Mouse (Mus musculus) lung, embryonic 16.5 days (tissue): ENCODE results near the gene Gng10. TPM values are rescaled to one million over a fixed set of nuclear protein-coding genes. Genes with fewer than 3 reads are reported as not detected.

ENCODE experiments used
- ATAC-seq: fragments of 200-750 bp; cut with Nextera tagmentation; 2 replicates; pipeline ENCODE4 v1.8.0; 2017; ENCODE audit warnings: low read depth, mild to moderate bottlenecking, moderate library complexity
- H3K27ac ChIP-seq: fragments of 300-500 bp; sonication (generic); 2 replicates; pipeline ENCODE4 v1.5.1; 2014; ENCODE audit warnings: mild to moderate bottlenecking, control low read depth, low read length
- H3K27me3 ChIP-seq: fragments of 300-500 bp; sonication (generic); 2 replicates; pipeline ENCODE4 v1.6.1; 2014; ENCODE audit warnings: low read depth, low read length, mixed read lengths; ENCODE audit not compliant: control insufficient read depth, insufficient read depth
- H3K36me3 ChIP-seq: fragments of 300-500 bp; sonication (generic); 2 replicates; pipeline ENCODE4 v1.6.1; 2014; ENCODE audit warnings: low read length; ENCODE audit not compliant: control insufficient read depth, insufficient read depth
- H3K4me1 ChIP-seq: fragments of 300-500 bp; sonication (generic); replicated peaks from 2 replicates; pipeline ENCODE4 v1.6.1; 2014; ENCODE audit warnings: low read length, mixed read lengths; ENCODE audit not compliant: control insufficient read depth, insufficient read depth
- H3K4me2 ChIP-seq: fragments of 300-500 bp; sonication (generic); 2 replicates; pipeline ENCODE4 v1.6.1; 2014; ENCODE audit warnings: low read depth, low read length, control low read depth
- H3K4me3 ChIP-seq: fragments of 300-500 bp; sonication (generic); 2 replicates; pipeline ENCODE4 v1.5.1; 2014; ENCODE audit warnings: mild to moderate bottlenecking, low read length, control low read depth
- H3K9ac ChIP-seq: fragments of 300-500 bp; sonication (generic); 2 replicates; pipeline ENCODE4 v1.6.1; 2014; ENCODE audit warnings: low read length, control low read depth
- H3K9me3 ChIP-seq: fragments of 300-500 bp; sonication (generic); 2 replicates; pipeline ENCODE4 v1.6.1; 2016; ENCODE audit warnings: low read length; ENCODE audit not compliant: control insufficient read depth
- WGBS: fragments of 180-500 bp; shearing (Covaris S2); extraction: QIAGEN DNeasy Blood & Tissue Kit; methylation state at CpG from one replicate; pipeline ENCODE4 v1.1.7; 2014; 5-methylcytosine and 5-hydroxymethylcytosine counted together
- polyA plus RNA-seq: library from polyadenylated mRNA; unstranded; fragments of >200 nt; fragmentation: Nextera tagmentation; extraction: Ambion mirVana; gene quantifications from 2 replicates; pipeline ENCODE4 v1.2.1, GENCODE M21; 2015

Gene Gng10
- polyA plus RNA-seq, 1 experiment from 2014 or later, result 119 TPM

DNA sequence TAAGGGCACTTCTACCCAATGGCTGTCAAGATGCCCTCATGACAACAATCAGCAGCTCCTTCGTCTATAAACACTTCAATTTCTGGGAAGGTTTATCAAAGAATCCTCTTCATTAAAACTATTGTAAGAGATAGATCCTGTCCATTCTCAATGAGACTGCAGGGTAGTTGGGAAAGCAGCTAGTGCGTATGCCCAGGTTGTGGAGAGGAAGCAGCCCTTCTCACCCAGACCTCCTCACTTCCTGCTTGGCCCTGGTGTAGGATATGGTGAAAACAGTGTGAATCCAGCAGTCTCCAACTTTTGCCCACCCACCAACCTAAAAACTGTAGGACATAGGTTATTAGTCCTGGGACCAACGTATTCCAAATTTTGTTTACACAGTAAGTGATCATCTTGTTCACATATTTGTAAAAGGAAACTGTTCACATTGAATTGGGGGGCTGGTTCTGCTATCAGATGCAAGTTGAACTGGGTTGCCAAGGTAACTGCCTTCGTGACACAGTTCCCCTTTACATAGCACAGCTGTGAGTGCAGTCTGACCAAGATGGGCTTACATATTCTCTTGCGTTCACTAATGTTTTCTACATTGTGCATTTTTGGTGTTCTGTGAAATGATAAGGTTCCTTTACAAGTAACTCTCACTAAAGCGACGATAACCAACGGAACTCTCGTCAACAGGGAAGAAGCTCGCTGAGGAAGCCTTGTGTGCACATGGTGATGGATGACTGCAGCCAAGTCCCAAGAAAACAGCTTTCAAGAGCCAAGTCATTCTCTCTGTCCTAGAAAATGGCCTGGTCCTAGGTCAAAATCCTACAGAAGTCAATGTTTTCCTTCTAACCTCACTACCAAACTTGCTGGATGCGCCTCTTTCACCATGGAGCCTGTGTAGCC is 5.8 kb downstream of the Gng10 start:
- WGBS, result 76% methylated on average over 11 of the region's 11 CpGs
- Histone ChIP-seq H3K9me3 (no peaks in the 10 kb centered on the region), H3K36me3 (0 out of 2 replicates have a peak, but pooled peaks cover 3% of the 10 kb centered on the region)

DNA sequence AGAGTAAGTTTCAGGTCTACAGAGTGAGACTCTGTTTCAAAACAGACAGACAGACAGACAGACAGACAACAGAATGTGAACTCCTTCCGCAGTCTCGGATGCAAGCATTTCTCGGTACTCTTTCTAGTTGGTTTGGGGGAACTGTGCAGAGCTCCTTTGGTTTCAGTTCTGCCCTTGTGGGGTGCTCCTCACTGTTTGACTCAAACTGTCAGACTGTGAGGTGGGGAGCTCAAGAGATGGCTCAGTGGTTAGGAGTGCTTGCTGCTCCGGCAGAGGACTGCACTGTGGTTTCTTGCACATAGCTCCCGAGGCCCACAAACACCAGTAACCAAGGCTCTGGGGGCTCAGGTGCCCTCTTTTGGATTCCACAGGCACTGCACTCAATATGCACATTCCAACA is 8.2 kb downstream of the Gng10 start:
- WGBS, result 93% methylated on average over 5 of the region's 5 CpGs
- H3K4me2 ChIP-seq, result no peak overlapping the region
- H3K9ac ChIP-seq, result no peak overlapping the region
- no peaks in the 10 kb centered on the region for H3K9me3 ChIP-seq
- no peaks in the 10 kb centered on the region for H3K4me1 ChIP-seq
- H3K4me3 ChIP-seq, result no peak overlapping the region
- H3K27ac ChIP-seq, result no peak overlapping the region
- H3K36me3 ChIP-seq, result 0 out of 2 replicates have a peak, but pooled peaks cover 3% of the 10 kb centered on the region
- H3K27me3 ChIP-seq, result no peaks in the 10 kb centered on the region
- no peak for ATAC-seq

More for the DNA sequence above, 5.8 kb downstream of the Gng10 start:
- Histone ChIP-seq H3K27ac (no peak overlapping the region), H3K4me3 (no peak overlapping the region), H3K4me2 (no peak overlapping the region), H3K9ac (no peak overlapping the region), H3K27me3 (no peaks in the 10 kb centered on the region), H3K4me1 (peaks cover 3% of the 10 kb centered on the region; the same call in 1 of the 2 replicates)
- no peak for ATAC-seq

DNA sequence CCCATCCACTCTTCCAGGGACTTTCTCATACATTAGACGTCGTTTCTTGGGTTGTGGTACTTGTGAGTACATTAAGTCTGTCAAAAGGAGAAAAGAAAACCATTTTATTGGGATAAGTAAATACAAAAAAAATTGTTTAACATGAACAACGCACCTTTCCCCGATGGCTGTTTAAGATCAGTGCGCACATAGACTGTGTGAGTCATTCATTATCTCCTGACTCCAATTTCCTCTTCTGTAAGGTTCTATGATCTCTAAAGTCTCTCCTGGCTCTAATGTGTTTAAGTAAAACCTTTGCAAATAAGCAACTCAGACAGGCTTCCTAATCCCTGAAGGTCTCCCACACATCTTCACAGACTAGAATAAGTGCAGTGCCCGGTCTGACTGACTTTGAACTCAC is 9.0 kb downstream of the Gng10 start:
- H3K9ac ChIP-seq, result no peak overlapping the region
- no peak overlapping the region for H3K27ac ChIP-seq
- ATAC-seq, result no peak
- WGBS, result 61% methylated on average over 6 of the region's 6 CpGs
- no peaks in the 10 kb centered on the region for H3K4me1 ChIP-seq
- no peak overlapping the region for H3K4me3 ChIP-seq
- H3K36me3 ChIP-seq, result 0 out of 2 replicates have a peak, but pooled peaks cover 3% of the 10 kb centered on the region
- no peaks in the 10 kb centered on the region for H3K27me3 ChIP-seq
- no peak overlapping the region for H3K4me2 ChIP-seq
- no peaks in the 10 kb centered on the region for H3K9me3 ChIP-seq

DNA sequence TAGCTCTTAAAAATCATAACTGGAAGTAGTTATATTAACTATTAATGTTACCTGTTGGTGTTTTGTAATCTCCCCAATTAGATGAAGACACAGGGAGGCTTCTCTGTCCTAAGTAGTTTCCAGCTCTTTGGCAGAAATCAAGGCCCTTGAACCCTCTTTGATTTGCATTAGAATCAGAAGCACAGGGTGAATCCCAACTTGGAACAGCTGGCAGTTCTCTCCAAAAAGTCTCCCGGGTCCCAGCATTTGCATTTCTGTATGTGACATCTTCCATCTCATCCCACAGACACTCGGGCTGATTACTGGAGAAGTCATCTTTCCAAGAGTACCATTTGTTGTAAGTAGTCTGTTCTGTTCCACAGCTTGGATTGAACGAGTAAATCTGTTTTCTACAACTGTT is 12.3 kb downstream of the Gng10 start:
- ATAC-seq, result no peak
- no peak overlapping the region for H3K27ac ChIP-seq
- no peaks in the 10 kb centered on the region; the same call in 1 of the 2 replicates for H3K9me3 ChIP-seq
- no peaks in the 10 kb centered on the region for H3K4me1 ChIP-seq
- no peak overlapping the region for H3K4me2 ChIP-seq
- no peaks in the 10 kb centered on the region for H3K27me3 ChIP-seq
- no peak overlapping the region for H3K9ac ChIP-seq
- no peaks in the 10 kb centered on the region for H3K36me3 ChIP-seq
- H3K4me3 ChIP-seq, result no peak overlapping the region
- WGBS, result 41% methylated on average over 3 of the region's 3 CpGs

DNA sequence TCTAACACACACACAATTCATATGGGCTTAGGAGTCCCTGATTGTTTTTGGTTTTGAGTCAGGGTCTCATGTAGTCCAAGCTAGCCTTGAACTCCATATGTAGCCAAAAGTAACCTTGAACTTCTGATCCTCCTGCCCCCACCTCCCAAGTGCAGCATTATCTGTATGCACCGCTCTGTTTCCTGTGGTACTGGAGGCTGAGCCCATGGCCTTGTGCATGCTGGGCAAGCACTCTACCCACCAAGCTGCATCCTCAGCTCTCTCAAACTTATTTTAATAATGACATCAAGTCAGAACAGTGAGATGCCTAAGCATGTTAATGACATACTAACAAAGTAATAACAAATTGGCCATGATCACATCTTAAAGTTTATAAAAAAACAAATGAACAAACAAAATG is 16.2 kb downstream of the Gng10 start:
- no peak overlapping the region for H3K4me2 ChIP-seq
- no peaks in the 10 kb centered on the region; the same call in 1 of the 2 replicates for H3K9me3 ChIP-seq
- 94% methylated on average over 1 of the region's 1 CpGs for WGBS
- H3K36me3 ChIP-seq, result no peaks in the 10 kb centered on the region
- ATAC-seq, result no peak
- H3K27ac ChIP-seq, result no peak overlapping the region
- H3K4me1 ChIP-seq, result no peaks in the 10 kb centered on the region
- no peak overlapping the region for H3K9ac ChIP-seq
- H3K4me3 ChIP-seq, result no peak overlapping the region
- no peaks in the 10 kb centered on the region for H3K27me3 ChIP-seq

DNA sequence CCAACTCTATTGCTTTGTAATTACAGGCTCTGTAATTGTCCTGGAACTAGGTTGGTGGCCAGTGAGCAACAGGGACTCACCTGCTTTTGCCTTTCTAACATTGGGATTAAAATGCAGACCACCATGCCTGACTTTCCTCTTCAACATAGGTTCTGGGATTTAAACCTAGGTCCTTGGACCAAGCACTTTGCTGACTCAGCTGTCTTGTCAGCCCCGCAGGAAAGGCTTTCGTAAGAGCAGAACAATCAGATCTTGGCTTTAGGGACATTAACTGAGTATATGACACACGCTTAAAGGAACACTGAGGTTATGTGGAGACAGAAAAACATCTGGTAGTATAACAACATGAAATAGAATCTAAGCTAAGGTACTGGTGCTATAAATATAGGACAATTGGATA is 23.0 kb downstream of the Gng10 start:
- Histone ChIP-seq H3K27me3 (no peaks in the 10 kb centered on the region), H3K4me1 (no peaks in the 10 kb centered on the region), H3K9me3 (no peaks in the 10 kb centered on the region), H3K27ac (no peak overlapping the region), H3K4me2 (no peak overlapping the region), H3K36me3 (no peaks in the 10 kb centered on the region), H3K4me3 (no peak overlapping the region), H3K9ac (no peak overlapping the region)
- ATAC-seq, result no peak
- WGBS, result 78% methylated on average over 3 of the region's 3 CpGs

DNA sequence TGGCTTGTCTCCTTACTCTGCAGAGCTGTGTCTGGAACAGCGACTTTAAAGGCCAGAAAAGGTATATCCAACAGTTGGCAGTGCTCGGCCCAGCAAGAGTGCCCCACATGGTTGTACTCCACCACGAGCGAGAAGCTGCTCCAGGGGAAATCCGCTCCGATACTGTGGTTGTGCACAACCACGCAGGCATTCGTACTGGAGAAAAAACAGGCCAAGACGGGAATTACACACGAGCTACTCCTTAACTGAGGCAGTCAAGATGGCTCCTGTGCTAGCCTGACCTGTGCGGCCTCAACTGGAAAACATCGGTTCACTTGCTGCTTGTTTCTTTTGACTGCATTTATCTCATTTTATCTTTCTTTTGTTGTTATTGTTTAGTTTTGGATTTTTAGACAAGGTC is 27.6 kb downstream of the Gng10 start:
- Histone ChIP-seq H3K9ac (no peak overlapping the region), H3K9me3 (no peaks in the 10 kb centered on the region), H3K4me2 (no peak overlapping the region), H3K27ac (no peak overlapping the region), H3K4me3 (no peak overlapping the region), H3K27me3 (no peaks in the 10 kb centered on the region), H3K36me3 (no peaks in the 10 kb centered on the region), H3K4me1 (no peaks in the 10 kb centered on the region)
- ATAC-seq, result no peak
- WGBS, result 72% methylated on average over 12 of the region's 12 CpGs

DNA sequence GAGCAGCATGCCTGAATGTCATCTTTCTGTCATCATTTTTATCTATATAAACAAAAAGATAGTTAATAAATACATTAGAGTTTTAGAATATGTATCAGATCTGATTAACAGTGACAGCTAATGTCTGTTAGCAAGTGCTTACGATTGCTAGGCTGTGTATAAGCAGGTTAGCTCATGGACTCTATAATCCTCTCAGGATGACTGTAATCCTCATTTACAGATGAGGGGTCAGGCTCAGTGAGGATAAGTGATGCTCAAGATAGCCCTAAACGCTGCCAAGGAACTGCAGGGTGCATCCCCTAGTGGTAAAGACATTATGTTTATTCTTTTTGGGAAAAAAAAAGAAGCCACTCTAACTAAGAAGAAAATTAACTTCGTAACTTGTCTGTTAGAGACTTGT is 34.4 kb downstream of the Gng10 start:
- H3K27ac ChIP-seq, result no peak overlapping the region
- WGBS, result 29% methylated on average over 3 of the region's 3 CpGs
- H3K9ac ChIP-seq, result no peak overlapping the region
- H3K36me3 ChIP-seq, result no peaks in the 10 kb centered on the region
- no peak overlapping the region for H3K4me2 ChIP-seq
- no peaks in the 10 kb centered on the region for H3K9me3 ChIP-seq
- H3K4me1 ChIP-seq, result no peaks in the 10 kb centered on the region
- ATAC-seq, result no peak
- H3K27me3 ChIP-seq, result no peaks in the 10 kb centered on the region
- H3K4me3 ChIP-seq, result no peak overlapping the region

DNA sequence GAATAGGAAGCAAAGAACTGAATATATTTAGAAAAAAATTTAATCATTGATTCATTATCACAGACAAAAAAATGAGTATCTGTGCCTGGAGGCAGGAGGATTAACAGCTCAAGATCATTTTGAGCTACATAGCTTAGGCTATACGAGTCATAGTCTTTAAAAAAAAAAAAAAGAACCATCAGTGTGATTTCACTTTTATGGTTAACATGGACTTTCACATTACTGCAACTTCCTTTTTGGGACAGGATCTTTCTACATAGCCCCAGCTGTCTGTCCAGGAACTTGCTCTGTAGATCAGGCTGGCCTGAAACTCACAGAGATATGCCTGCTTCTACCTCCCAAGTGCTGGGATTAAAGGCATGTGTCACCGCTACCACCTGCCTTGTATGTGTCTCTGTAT is 48.5 kb downstream of the Gng10 start:
- H3K36me3 ChIP-seq, result no peaks in the 10 kb centered on the region
- no peaks in the 10 kb centered on the region for H3K4me1 ChIP-seq
- WGBS, result 74% methylated on average over 2 of the region's 2 CpGs
- H3K27me3 ChIP-seq, result no peaks in the 10 kb centered on the region
- H3K4me2 ChIP-seq, result no peak overlapping the region
- ATAC-seq, result no peak
- H3K4me3 ChIP-seq, result no peak overlapping the region
- H3K27ac ChIP-seq, result no peak overlapping the region
- H3K9me3 ChIP-seq, result no peaks in the 10 kb centered on the region
- no peak overlapping the region for H3K9ac ChIP-seq
